Mouse (Mus musculus): ENCODE results near the gene C730034F03Rik.

Gene C730034F03Rik

DNA sequence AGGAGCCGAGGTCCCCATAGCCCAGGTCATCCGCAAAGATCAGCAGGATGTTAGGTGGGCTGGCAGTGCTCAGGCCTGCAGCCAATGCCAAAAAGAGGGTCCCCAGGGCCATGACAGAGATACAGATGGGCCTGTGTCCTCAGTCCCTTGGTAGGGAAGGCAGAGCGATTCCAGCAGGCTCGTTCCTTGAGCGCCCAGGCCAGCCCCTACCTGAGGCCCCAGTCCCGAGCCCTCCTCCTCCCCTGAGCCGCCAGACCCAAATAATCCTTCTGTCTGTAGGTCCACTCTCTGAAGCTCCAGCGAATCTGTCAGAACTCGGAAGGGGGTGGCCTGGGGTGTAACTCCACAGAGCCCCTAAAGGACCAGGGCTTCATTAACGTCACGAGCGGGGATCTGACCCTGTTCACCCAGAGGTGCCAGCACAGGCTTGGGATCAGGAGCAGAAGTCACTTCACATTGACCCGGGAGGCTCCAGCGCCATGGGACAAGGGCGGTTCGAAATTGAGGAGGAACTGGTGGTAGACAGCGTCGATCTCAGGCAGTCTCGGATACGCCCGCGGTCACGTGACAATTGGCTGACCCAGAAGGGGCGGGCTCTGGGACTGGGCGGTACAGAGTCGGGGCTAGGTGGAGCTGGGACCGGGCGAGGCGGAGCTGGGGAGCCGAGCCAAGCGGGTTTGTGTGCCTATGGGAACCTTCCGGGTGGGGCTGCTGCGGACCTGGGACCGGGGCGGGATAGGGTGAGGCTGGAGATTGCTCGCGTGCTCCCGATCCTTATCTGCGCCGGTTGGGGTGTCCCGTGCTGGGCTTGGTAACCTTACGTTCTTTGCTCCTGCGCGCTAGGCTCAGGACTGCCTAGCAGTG is 46.5 kb downstream of the C730034F03Rik start:
- DNase-seq = peak; percentile 96

DNA sequence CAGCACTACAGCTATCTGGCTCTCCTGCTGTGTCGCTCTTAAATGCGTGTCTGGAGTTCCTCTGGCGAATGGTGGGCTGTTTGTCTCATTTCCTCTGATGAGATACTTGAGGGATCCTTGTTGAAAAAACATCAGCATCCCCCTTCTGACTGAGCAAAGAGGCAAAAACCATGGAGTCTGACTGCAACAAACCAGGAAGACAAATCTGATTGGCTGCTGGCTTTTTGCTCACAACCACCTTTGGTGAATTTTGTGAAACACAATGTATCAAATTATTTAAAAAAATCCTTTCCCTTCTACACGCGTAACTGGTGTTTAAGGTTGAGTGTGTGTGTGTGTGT is 47.1 kb downstream of the C730034F03Rik start:
- DNase-seq = no peak

DNA sequence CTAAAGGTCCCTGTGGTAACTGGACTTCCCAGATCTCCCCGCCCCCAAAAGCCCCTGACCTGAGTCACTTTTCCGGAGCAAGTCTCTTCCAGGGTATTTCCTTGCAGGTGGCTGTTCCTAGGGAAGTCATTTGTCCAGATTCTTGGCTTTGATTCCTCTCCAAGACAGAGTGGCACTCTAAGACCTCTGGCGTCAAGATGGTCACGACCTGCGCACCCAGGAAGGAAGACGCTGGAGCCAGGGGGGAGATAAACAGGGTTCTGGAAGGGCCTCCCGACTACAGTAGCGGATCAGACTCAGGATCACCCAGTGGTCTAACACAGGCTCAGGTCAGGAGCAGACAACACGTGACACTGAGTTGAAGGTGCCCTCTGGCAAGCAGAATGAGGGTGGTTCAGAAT is 47.7 kb downstream of the C730034F03Rik start, which contains the start of gene Arsa:
Gene Arsa, minus strand, starts transcription at position 335 of the 401 bp plus-strand sequence.
- DNase-seq = peak; percentile 51

DNA sequence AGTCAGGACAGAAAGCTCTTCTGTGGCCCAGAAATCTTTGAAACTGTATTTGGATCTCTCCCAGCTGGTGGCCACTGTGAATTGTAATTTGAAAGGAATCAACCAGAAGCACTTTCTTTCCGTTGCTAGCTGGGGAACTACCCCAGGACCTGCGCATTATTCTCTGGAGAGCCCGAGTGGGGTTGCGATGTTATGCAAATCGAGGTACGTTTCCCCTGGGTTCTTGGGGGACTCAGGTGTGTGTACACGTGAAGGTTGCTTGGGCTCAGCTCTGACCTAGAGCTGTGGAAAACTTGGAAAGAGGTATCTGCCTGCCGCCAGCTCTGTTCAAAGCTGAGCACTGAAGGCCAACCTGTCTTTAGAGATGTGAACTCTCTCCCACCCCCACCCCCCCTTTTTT is 48.4 kb downstream of the C730034F03Rik start:
- no peak for DNase-seq

DNA sequence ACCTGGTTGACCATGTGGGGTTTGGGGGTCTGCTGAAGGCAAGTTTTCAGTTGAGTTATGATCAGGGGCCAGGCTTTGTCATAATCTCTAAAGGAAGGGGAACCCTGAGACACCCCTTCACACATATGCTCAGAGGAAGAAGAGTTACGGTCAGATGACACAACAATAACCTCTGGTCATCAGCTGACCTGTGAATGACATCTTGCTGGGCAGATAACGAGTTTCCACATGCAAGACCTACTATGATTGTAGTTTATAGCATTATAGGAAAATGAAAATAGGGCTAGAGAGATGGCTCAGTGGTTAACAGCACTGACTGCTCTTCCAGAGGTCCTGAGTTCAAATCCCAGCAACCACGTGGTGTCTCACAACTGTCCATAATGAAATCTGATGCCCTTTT is 49.2 kb downstream of the C730034F03Rik start:
- DNase-seq = no peak

All from cerebellum, adult 11-12 months (tissue).